Mouse (Mus musculus) bone marrow, adult 2 months (tissue): ENCODE data around the gene Uspl1.

Source experiments
- CTCF ChIP-seq: fragments of 200-500 bp; IDR thresholded peaks from 2 replicates; pipeline ENCODE4 v1.5.1; 2011; ENCODE audit warnings: low read length, control low read depth; ENCODE audit not compliant: control insufficient read depth, insufficient read depth
- POLR2A ChIP-seq: fragments of 200-500 bp; IDR thresholded peaks from 2 replicates; pipeline ENCODE4 v1.6.1; 2011; ENCODE audit warnings: low read depth, mild to moderate bottlenecking, control low read depth, low read length, borderline replicate concordance; ENCODE audit not compliant: control insufficient read depth

DNA sequence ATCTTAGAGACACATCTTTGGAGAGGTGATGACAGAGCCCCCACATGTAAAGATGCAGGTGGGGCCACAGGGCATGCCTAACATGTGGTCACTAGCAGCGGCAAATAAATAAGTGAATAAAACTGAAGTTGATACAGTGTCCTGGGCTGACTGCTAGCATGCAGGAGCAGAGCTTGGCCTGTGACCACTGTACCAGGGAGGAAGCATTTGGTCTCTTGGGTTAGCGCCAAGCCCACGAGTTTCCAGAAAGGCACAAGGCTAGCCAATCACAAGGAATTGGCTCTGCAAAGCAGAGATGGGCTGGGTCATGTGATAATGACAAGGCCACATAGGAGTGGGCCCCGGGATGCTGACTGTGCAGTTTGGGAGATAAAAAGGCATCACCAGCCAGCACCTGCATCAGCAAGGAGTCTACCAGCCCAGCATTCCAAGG, 47.2 kb upstream of the Uspl1 start:
- no peak for TF ChIP-seq CTCF
- TF ChIP-seq POLR2A = no peak
